Mouse (Mus musculus): ENCODE data around the gene Mybpc1. TPM values are rescaled to one million over a fixed set of nuclear protein-coding genes. Genes with fewer than 3 reads are reported as not detected.

The Mybpc1 gene
- polyA plus RNA-seq, 1 experiment from 2014 or later: 1.7 TPM

DNA sequence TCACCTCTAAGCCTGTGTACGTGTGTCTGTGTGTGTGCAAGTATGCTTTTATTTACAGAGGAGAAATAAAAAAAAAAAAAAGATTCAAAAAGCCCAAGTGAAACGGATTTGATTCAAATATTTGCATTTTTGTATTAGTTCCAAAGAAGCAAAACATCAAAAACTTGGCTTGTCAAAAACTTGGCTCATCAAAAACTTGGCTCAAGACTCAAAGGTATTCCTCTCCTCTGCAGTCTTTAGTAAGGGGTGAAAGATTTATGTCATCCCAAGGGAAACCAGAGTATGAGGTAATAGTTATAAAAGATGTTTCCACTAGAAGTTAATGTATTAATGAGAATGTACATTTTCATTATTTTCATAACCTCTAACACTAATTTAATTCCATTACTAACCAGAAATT is 1.2 kb downstream of the Mybpc1 start:
- no peak overlapping the region for H3K9ac ChIP-seq (replicated peaks)
- H3K4me1 ChIP-seq (replicated peaks): peaks cover 13% of the 10 kb centered on the region
- no peak overlapping the region for H3K4me2 ChIP-seq (replicated peaks)
- no peak overlapping the region for H3K4me3 ChIP-seq (replicated peaks)
- no peak overlapping the region for H3K27ac ChIP-seq
- ATAC-seq: no peak
- 63% methylated on average over 2 of the region's 2 CpGs for WGBS
- no peaks in the 10 kb centered on the region for H3K9me3 ChIP-seq
- peaks cover 3% of the 10 kb centered on the region; the same call in 1 of the 2 replicates for H3K27me3 ChIP-seq
- H3K36me3 ChIP-seq: no peaks in the 10 kb centered on the region

DNA sequence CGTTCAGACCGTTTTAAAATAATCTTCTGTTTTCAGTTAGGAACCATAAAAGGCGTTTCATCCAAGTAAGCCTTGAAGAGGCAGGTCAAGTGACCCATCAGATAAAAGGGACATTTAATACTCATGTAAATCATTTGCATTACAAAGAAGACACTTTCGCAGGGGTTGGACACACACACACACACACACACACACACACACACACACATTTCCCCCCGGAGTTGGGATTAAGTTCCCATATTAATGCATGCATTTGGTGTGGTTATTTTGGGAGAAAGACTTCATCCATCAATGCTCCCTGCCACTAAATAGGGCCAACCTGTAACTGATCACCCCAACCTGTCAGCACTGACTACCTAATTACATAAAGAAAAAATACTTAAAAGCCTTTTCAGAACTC is 1.7 kb downstream of the Mybpc1 start:
- H3K9me3 ChIP-seq: no peaks in the 10 kb centered on the region
- H3K4me2 ChIP-seq (replicated peaks): peak overlapping the region; percentile 15; the same call in 1 of the 2 replicates
- peak; percentile 69 for ATAC-seq
- no peak overlapping the region for H3K27ac ChIP-seq
- peaks cover 13% of the 10 kb centered on the region for H3K4me1 ChIP-seq (replicated peaks)
- H3K27me3 ChIP-seq: peaks cover 3% of the 10 kb centered on the region; the same call in 1 of the 2 replicates
- H3K4me3 ChIP-seq (replicated peaks): no peak overlapping the region
- WGBS: 7% methylated on average over 5 of the region's 5 CpGs
- H3K9ac ChIP-seq (replicated peaks): no peak overlapping the region
- no peaks in the 10 kb centered on the region for H3K36me3 ChIP-seq

DNA sequence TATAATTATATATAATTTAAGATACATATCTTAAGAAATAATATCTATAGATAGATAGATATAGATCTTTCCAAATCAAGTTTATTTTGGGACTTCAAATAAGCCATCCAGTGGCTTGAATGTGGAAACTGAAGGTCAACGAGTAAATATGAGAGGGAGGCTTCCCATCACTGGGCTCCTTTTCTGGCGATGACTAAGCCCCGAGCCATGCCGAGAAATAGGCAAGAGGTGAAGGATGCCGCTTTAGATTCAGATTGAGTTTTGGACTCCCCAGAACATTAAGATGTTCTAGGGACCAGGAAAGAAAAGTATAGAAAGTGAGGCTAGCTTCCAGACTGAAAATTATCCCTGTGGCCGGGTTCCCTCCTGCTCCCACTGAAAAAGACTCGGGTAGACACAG is 4.4 kb downstream of the Mybpc1 start:
- Histone ChIP-seq H3K27ac (no peak overlapping the region), H3K4me3 (replicated peaks) (no peak overlapping the region), H3K36me3 (no peaks in the 10 kb centered on the region), H3K4me2 (replicated peaks) (no peak overlapping the region), H3K27me3 (peaks cover 3% of the 10 kb centered on the region; the same call in 1 of the 2 replicates), H3K4me1 (replicated peaks) (peaks cover 13% of the 10 kb centered on the region), H3K9me3 (no peaks in the 10 kb centered on the region), H3K9ac (replicated peaks) (no peak overlapping the region)
- ATAC-seq: no peak
- 91% methylated on average over 7 of the region's 7 CpGs for WGBS

DNA sequence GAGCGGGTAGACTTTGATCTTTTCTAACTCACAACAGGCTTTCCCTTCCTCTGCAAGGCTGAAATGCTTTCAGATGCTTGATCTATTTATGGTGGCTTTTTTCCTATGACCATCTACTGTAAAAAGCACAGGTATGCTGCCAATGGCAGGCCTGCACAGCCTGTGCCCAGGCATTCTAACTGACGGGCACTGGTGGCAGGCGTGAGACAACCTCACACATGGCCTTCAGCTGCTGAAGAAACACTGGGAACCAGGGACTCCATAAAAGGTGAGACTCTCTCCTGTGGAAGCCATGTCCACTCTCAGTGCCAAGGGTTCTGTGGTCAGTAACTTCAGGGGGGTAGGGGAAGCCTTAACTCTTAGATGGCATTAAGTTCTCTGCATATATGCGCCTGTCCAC is 12.6 kb downstream of the Mybpc1 start:
- ATAC-seq: no peak
- 94% methylated on average over 4 of the region's 4 CpGs for WGBS
- H3K36me3 ChIP-seq: no peaks in the 10 kb centered on the region
- no peaks in the 10 kb centered on the region for H3K9me3 ChIP-seq
- H3K4me1 ChIP-seq (replicated peaks): no peaks in the 10 kb centered on the region
- H3K27ac ChIP-seq: no peak overlapping the region
- no peak overlapping the region for H3K4me3 ChIP-seq (replicated peaks)
- H3K4me2 ChIP-seq (replicated peaks): no peak overlapping the region
- H3K27me3 ChIP-seq: no peaks in the 10 kb centered on the region
- H3K9ac ChIP-seq (replicated peaks): no peak overlapping the region

DNA sequence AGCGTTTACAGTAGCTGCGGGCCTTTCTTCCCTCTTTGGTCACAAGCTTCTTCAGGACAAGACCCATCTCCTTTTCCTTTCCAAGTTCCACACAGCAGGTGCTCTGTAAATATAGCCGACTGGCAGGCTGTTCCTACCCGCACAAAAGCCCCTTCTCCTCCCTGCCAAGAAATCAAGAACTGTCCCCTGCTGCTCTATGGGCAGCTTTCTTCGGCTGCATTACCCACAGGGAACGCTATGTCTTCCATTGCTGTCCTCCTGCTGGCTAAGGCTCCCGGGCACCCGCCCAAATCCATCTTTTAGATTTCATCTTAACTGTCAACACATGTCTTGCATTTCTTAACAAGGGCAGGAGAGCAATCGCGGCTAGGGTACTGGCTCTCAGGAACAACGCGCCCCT is 13.9 kb downstream of the Mybpc1 start:
- Histone ChIP-seq H3K9ac (replicated peaks) (no peak overlapping the region), H3K27ac (no peak overlapping the region)
- ATAC-seq: no peak

DNA sequence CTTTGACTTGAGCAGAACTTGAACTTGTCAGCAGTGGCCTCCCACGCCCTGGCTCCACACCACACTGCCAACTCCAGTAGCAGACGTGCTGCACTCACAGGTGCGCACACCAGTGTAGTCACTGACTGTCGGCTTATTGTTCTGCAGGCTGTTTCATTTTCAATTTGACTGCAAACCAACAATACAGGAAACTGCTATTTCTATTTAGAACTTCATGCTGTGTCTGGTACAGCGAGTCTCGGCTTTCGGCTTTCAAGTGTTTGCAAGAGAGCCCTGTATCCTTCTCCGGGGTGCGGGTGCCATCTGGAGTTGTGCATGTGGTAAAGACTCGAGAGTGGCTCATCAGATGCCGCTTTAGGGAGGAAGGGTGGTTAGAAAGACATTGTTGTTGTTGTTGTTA is 20.5 kb downstream of the Mybpc1 start:
- Histone ChIP-seq H3K27ac (no peak overlapping the region), H3K9me3 (no peaks in the 10 kb centered on the region), H3K9ac (replicated peaks) (no peak overlapping the region), H3K27me3 (no peaks in the 10 kb centered on the region), H3K4me2 (replicated peaks) (no peak overlapping the region), H3K4me1 (replicated peaks) (no peaks in the 10 kb centered on the region), H3K36me3 (no peaks in the 10 kb centered on the region), H3K4me3 (replicated peaks) (no peak overlapping the region)
- no peak for ATAC-seq
- 90% methylated on average over 11 of the region's 11 CpGs for WGBS

More for the DNA sequence above, 13.9 kb downstream of the Mybpc1 start:
- no peaks in the 10 kb centered on the region for H3K9me3 ChIP-seq
- no peaks in the 10 kb centered on the region for H3K4me1 ChIP-seq (replicated peaks)
- H3K36me3 ChIP-seq: no peaks in the 10 kb centered on the region
- no peaks in the 10 kb centered on the region for H3K27me3 ChIP-seq
- 69% methylated on average over 12 of the region's 12 CpGs for WGBS
- H3K4me3 ChIP-seq (replicated peaks): no peak overlapping the region
- H3K4me2 ChIP-seq (replicated peaks): no peak overlapping the region

DNA sequence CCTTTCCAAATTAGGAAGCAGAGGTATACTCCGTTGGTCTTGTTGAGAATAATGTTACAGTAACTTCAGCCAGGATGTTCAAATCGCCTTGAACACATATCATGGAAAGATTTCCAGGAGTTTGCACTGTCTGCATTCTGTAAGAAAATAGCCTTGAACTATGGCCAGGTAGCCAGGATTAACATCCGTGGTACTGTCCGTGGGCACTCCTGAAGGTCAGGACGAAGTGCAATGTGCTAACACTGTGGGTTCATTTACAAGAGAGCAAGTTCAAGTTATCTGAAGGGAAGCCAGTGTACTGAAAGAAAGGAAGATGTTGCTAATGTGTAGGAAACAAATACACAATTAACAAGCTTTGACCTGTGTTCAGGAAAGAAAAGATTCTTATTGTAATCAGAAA is 24.2 kb downstream of the Mybpc1 start:
- H3K9ac ChIP-seq (replicated peaks): no peak overlapping the region
- H3K4me1 ChIP-seq (replicated peaks): no peaks in the 10 kb centered on the region
- no peak overlapping the region for H3K4me2 ChIP-seq (replicated peaks)
- no peaks in the 10 kb centered on the region for H3K9me3 ChIP-seq
- H3K36me3 ChIP-seq: no peaks in the 10 kb centered on the region
- ATAC-seq: no peak
- WGBS: 88% methylated on average over 5 of the region's 5 CpGs
- no peak overlapping the region for H3K4me3 ChIP-seq (replicated peaks)
- no peak overlapping the region for H3K27ac ChIP-seq
- H3K27me3 ChIP-seq: no peaks in the 10 kb centered on the region

DNA sequence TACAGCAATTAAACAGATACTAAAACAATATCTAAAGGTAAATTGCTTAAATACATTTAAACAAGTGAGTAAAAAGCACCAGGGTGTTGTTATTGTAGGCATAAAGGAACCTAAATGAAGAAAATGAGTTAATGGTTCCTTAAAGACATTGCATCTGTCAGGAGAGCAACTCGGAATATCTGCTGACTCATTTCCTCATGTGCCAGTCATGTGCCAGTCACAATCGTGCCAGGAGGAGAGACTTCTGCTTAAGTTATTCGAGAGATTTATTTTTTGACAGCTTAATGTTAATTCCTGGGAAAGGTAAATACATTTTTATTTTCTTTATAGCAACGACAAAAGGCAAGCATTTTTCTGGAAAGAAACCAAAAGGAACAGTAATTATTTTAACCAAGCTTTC is 26.3 kb downstream of the Mybpc1 start:
- Histone ChIP-seq H3K9me3 (no peaks in the 10 kb centered on the region), H3K4me1 (replicated peaks) (no peaks in the 10 kb centered on the region), H3K27ac (no peak overlapping the region), H3K27me3 (no peaks in the 10 kb centered on the region), H3K9ac (replicated peaks) (no peak overlapping the region), H3K4me2 (replicated peaks) (no peak overlapping the region), H3K4me3 (replicated peaks) (no peak overlapping the region), H3K36me3 (no peaks in the 10 kb centered on the region)
- 84% methylated on average over 4 of the region's 4 CpGs for WGBS
- no peak for ATAC-seq

DNA sequence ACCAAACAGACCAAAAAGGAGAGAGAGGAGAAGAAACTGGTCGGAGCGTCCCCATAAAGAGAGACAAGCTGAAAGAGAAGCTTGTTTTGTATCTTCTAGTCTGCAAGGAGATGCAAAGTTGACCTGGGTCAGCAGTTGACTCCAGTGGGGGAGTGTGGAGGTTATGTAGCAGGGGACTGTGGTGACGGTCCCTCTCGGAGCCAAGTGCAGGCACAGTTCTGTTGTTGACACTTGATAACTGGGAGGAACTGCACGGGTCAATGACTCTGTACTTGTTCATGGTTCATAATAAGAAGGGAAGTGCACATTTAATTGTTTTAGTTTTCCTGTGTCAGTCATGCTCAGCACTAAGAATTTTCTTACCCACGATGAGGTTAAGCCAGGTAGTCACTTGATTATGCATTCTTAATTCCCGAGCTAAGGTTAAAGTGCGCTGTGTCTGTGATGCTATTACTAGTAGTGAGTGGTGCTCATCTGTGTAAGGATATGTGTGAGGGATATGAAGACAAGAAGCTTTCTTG is 30.8 kb downstream of the Mybpc1 start:
- Histone ChIP-seq H3K36me3 (no peaks in the 10 kb centered on the region), H3K4me1 (replicated peaks) (no peaks in the 10 kb centered on the region), H3K9me3 (no peaks in the 10 kb centered on the region), H3K27me3 (no peaks in the 10 kb centered on the region), H3K9ac (replicated peaks) (no peak overlapping the region), H3K4me3 (replicated peaks) (no peak overlapping the region), H3K4me2 (replicated peaks) (no peak overlapping the region), H3K27ac (no peak overlapping the region)
- ATAC-seq: no peak
- WGBS: 77% methylated on average over 8 of the region's 8 CpGs

DNA sequence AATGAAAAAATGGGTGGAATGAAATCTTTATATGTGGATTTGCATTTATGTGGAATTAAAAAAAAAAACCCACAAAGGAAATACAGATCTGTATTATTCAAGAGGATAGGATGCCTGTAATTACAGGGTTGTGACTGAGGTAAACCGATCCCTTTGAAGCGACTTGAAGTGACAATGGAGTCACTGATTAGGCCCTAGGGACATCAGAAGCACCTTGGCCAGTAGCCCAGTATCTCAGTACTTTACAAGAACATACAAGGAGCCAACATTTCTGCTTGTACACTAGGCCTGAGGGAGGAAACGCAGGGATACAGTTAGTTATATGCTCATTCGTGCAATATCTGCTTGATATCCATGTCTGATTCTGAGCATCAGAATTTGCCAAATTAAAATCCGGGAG is 32.8 kb downstream of the Mybpc1 start:
- no peaks in the 10 kb centered on the region for H3K4me1 ChIP-seq (replicated peaks)
- no peak overlapping the region for H3K27ac ChIP-seq
- H3K4me3 ChIP-seq (replicated peaks): no peak overlapping the region
- no peak overlapping the region for H3K4me2 ChIP-seq (replicated peaks)
- no peak for ATAC-seq
- WGBS: 82% methylated on average over 5 of the region's 5 CpGs
- H3K27me3 ChIP-seq: no peaks in the 10 kb centered on the region
- H3K9ac ChIP-seq (replicated peaks): no peak overlapping the region
- H3K36me3 ChIP-seq: no peaks in the 10 kb centered on the region
- H3K9me3 ChIP-seq: no peaks in the 10 kb centered on the region

DNA sequence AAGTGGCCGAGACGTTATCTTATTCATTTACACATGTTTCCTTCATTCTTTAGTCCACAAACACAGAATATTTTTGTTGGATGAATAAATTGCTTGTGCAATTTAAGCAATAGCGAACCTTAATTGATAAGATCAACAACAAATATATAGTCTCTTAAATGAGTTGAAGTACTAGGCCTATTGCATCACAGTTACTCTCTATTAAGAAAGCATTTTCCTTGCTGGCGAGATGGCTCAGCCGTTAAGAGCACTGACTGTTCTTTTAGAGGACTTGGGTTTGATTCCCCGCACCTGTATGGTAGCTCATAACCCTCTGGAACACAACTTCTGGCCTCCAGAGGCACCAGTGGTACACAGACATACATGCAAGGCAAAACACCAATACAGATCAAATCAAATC is 47.9 kb downstream of the Mybpc1 start:
- 92% methylated on average over 6 of the region's 6 CpGs for WGBS
- H3K36me3 ChIP-seq: no peaks in the 10 kb centered on the region
- no peaks in the 10 kb centered on the region for H3K27me3 ChIP-seq
- H3K4me1 ChIP-seq (replicated peaks): no peaks in the 10 kb centered on the region
- no peak overlapping the region for H3K4me2 ChIP-seq (replicated peaks)
- no peak overlapping the region for H3K9ac ChIP-seq (replicated peaks)
- no peak overlapping the region for H3K27ac ChIP-seq
- no peak for ATAC-seq
- no peak overlapping the region for H3K4me3 ChIP-seq (replicated peaks)
- H3K9me3 ChIP-seq: no peaks in the 10 kb centered on the region

DNA sequence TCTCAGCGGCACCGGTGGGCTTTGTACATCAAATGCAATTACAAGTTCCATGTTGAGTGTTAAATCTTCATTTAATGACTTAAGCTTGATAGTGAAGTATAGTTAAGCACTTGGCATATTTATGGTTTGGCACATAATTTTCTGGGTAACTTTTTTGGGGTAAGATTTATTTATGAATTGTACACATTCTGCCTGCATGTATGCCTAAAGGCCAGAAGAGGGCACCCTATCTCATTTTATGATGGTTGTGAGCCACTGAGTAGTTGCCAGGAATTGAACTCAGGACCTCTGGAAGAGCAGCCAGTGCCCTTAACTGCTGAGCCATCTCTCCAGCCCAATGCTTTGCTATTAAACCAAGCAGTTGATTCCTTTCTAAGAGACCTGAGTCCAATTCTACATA is 52.2 kb downstream of the Mybpc1 start:
- Histone ChIP-seq H3K4me1 (replicated peaks) (no peaks in the 10 kb centered on the region), H3K9me3 (no peaks in the 10 kb centered on the region), H3K4me2 (replicated peaks) (no peak overlapping the region), H3K4me3 (replicated peaks) (no peak overlapping the region), H3K27me3 (no peaks in the 10 kb centered on the region), H3K27ac (no peak overlapping the region), H3K9ac (replicated peaks) (no peak overlapping the region), H3K36me3 (no peaks in the 10 kb centered on the region)
- 96% methylated on average over 2 of the region's 2 CpGs for WGBS
- no peak for ATAC-seq

DNA sequence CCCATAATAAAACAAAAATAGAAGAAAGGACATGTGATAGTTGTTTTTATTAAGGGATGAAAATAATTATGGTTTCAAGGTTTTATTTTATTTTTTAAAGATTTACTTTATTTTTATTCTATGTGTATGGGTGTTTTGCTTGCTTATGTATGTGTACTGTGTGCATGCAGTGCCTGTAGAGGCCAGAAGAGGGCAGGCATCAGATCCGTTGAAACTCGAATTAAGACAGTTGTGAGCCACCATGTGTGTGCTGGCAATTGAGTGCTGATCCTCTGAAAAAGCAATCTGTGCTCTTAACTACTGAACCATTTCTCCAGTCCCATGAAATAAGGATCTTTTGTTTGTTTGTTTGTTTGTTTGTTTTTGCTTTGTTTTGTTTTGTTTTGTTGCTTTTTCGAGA is 54.7 kb downstream of the Mybpc1 start:
- Histone ChIP-seq H3K27ac (no peak overlapping the region), H3K4me1 (replicated peaks) (no peaks in the 10 kb centered on the region), H3K36me3 (no peaks in the 10 kb centered on the region), H3K4me2 (replicated peaks) (no peak overlapping the region), H3K9ac (replicated peaks) (no peak overlapping the region), H3K4me3 (replicated peaks) (no peak overlapping the region), H3K27me3 (no peaks in the 10 kb centered on the region), H3K9me3 (no peaks in the 10 kb centered on the region)
- 83% methylated on average over 3 of the region's 3 CpGs for WGBS
- no peak for ATAC-seq
